Mouse (Mus musculus) macrophage (primary cell): ENCODE measurements around the gene Serpinf2. TPM values are rescaled to one million over a fixed set of nuclear protein-coding genes. Genes with fewer than 3 reads are reported as not detected.

Experiments
- H3K27ac ChIP-seq: fragments of 350-480 bp; formaldehyde crosslinking; 2 replicates; pipeline ENCODE4 v1.9.0; 2021
- H3K36me3 ChIP-seq: fragments of 350-480 bp; formaldehyde crosslinking; 2 replicates; pipeline ENCODE4 v1.9.0; 2021; ENCODE audit errors: inconsistent target
- H3K4me3 ChIP-seq: fragments of 350-480 bp; formaldehyde crosslinking; 2 replicates; pipeline ENCODE4 v1.9.0; 2021; ENCODE audit errors: inconsistent target
- H3K79me2 ChIP-seq: fragments of 350-480 bp; formaldehyde crosslinking; 2 replicates; pipeline ENCODE4 v1.9.0; 2021; ENCODE audit errors: inconsistent target
- WGBS: methylation state at CpG from one replicate; pipeline ENCODE4 v1.1.7; 2026; ENCODE audit warnings: inconsistent platforms; ENCODE audit not compliant: missing documents; 5-methylcytosine and 5-hydroxymethylcytosine counted together
- polyA plus RNA-seq: library from polyadenylated mRNA; stranded (reverse); fragments of 250-400 nt; gene quantifications from 3 replicates; pipeline ENCODE4 v1.2.4, GENCODE M21; 2018; ENCODE audit warnings: inconsistent platforms

Serpinf2 gene
- polyA plus RNA-seq, 1 experiment from 2014 or later = not detected

GRCm38 (mm10) chr11:75431307-75431706 is 8.1 kb downstream of the Serpinf2 start:
- Histone ChIP-seq H3K4me3 (no peak overlapping the region), H3K27ac (no peak overlapping the region), H3K79me2 (no peaks in the 10 kb centered on the region), H3K36me3 (no peaks in the 10 kb centered on the region)
- 80% methylated on average over 11 of the region's 11 CpGs for WGBS

- 21% methylated on average over 8 of the region's 9 CpGs for WGBS
- peak overlapping the region; percentile 70 for H3K27ac ChIP-seq
- H3K4me3 ChIP-seq = no peak overlapping the region
Observed at GRCm38 (mm10) chr11:75429019-75429705, 10.2 kb downstream of the Serpinf2 start.

GRCm38 (mm10) chr11:75424459-75424858 is 14.9 kb downstream of the Serpinf2 start:
- no peak overlapping the region for H3K4me3 ChIP-seq
- no peak overlapping the region for H3K27ac ChIP-seq
- no peaks in the 10 kb centered on the region for H3K79me2 ChIP-seq
- no peaks in the 10 kb centered on the region for H3K36me3 ChIP-seq
- WGBS = 90% methylated on average over 3 of the region's 3 CpGs

More at GRCm38 (mm10) chr11:75429019-75429705, 10.2 kb downstream of the Serpinf2 start:
- H3K36me3 ChIP-seq = no peaks in the 10 kb centered on the region
- no peaks in the 10 kb centered on the region for H3K79me2 ChIP-seq

GRCm38 (mm10) chr11:75424033-75424432 is 15.4 kb downstream of the Serpinf2 start:
- H3K27ac ChIP-seq = no peak overlapping the region
- no peak overlapping the region for H3K4me3 ChIP-seq
- no peaks in the 10 kb centered on the region for H3K79me2 ChIP-seq
- 92% methylated on average over 8 of the region's 9 CpGs for WGBS
- no peaks in the 10 kb centered on the region for H3K36me3 ChIP-seq

- Histone ChIP-seq H3K79me2 (no peaks in the 10 kb centered on the region), H3K27ac (no peak overlapping the region), H3K36me3 (no peaks in the 10 kb centered on the region), H3K4me3 (no peak overlapping the region)
- 96% methylated on average over 3 of the region's 3 CpGs for WGBS
Observed at GRCm38 (mm10) chr11:75423091-75423490, 16.3 kb downstream of the Serpinf2 start.

GRCm38 (mm10) chr11:75422013-75422792 is 17.2 kb downstream of the Serpinf2 start, which contains the start of gene Serpinf1:
TSS of gene Serpinf1 (minus strand) at chr11:75422701.
- Histone ChIP-seq H3K79me2 (no peaks in the 10 kb centered on the region), H3K36me3 (no peaks in the 10 kb centered on the region), H3K4me3 (no peak within 1 kb of the TSS), H3K27ac (no peak within 1 kb of the TSS)
- WGBS = 48% methylated on average over 10 of the region's 10 CpGs

- Histone ChIP-seq H3K27ac (no peak overlapping the region), H3K4me3 (no peak overlapping the region), H3K79me2 (no peaks in the 10 kb centered on the region), H3K36me3 (no peaks in the 10 kb centered on the region)
- 75% methylated on average over 6 of the region's 6 CpGs for WGBS
Observed at GRCm38 (mm10) chr11:75421375-75422012, 17.9 kb downstream of the Serpinf2 start.

DNA sequence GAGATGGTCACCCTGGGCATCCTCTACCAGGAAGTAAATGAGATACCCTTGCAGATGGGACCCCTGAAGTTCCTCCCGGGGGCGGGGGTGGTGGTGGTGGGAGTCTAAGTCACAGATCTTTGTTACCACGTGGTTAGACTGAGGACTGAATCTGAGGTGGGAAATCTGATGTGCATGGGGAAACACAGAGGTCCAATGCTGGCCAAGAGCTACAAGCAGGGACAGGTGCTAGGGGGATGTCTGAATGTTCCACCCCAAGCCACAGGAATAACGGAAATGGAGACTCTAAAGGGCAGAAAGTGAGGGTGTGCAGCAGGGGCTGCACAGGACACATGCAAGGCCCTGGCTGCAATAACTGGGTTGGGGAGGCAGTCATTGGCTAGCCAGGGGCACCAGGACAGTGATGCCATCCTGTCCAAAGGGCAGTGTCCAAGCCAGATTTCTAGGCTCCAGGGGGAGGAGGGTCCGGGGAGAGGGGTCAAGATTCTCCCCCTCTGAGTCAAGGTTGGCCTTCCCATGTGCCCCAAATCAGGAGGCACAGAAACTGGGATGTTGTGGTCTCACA is 18.5 kb downstream of the Serpinf2 start:
- WGBS = 79% methylated on average over 5 of the region's 5 CpGs
- H3K4me3 ChIP-seq = no peak overlapping the region
- no peak overlapping the region for H3K27ac ChIP-seq
- H3K79me2 ChIP-seq = no peaks in the 10 kb centered on the region
- H3K36me3 ChIP-seq = no peaks in the 10 kb centered on the region

GRCm38 (mm10) chr11:75420037-75420436 is 19.4 kb downstream of the Serpinf2 start:
- WGBS = 80% methylated on average over 5 of the region's 7 CpGs
- Histone ChIP-seq H3K79me2 (no peaks in the 10 kb centered on the region), H3K27ac (no peak overlapping the region), H3K36me3 (no peaks in the 10 kb centered on the region), H3K4me3 (no peak overlapping the region)

DNA sequence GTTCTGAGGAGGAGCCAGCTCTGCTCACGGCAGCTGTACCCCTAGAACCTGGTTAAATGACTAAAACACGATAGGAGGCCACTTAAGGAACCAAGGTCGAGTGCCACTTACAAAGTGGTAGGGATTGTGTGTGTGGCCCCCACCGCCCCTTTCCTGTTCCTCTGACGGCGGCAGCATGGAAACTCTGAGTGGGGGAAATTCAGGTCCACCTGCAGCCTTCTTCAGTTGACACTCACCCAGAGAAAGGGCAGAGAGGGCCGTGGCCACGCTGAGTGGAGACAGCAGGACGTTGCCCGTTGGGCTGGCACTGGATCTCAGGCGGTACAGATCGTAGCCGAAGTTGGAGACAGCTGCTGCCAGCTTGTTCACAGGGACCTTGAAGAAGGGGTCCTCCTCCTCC is 23.4 kb downstream of the Serpinf2 start:
- Histone ChIP-seq H3K27ac (no peak overlapping the region), H3K4me3 (no peak overlapping the region)

DNA sequence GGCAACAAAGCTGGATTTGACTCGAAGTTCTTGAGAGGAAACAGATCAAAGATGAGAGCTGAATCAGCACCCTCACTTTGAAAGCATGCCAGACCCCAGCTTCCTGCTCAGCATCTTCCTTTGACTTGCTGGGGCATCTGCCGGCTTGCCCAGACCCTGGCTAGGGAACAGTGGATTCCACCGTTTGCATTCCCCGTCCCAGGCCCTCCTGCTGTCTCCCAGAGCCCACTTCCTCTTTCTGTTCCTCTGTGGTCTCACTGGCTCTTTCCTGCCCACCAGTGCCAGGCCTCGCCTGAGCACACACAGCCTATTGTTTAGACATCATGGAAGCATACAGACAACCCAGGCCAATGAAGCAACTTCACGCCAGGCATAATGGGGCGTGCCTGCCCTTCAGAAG is 24.3 kb downstream of the Serpinf2 start:
- Histone ChIP-seq H3K4me3 (no peak overlapping the region), H3K79me2 (no peaks in the 10 kb centered on the region), H3K27ac (0 out of 2 replicates have a peak overlapping the region, but pooled peaks have one; percentile 21), H3K36me3 (no peaks in the 10 kb centered on the region)
- 8% methylated on average over 7 of the region's 7 CpGs for WGBS

More for the DNA sequence above, 23.4 kb downstream of the Serpinf2 start:
- H3K36me3 ChIP-seq = no peaks in the 10 kb centered on the region
- 53% methylated on average over 13 of the region's 13 CpGs for WGBS
- no peaks in the 10 kb centered on the region for H3K79me2 ChIP-seq

DNA sequence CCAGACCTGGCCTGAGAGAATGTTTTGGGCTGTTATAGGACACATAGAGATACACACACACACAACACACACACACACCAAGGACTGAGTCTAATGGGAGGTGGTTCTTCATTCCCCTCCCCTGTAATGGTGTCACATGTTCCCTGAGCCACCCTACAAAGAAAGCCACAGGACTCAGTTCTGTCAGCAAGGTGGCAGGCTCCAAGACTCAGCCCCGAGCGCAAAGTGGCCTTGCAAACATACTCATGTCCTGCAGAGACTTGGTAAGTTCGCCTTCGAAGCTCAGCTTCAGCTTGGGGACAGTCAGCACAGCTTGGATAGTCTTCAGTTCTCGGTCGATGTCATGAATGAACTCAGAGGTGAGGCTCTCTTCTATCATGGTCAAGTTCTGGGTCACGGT is 28.8 kb downstream of the Serpinf2 start:
- no peak overlapping the region for H3K4me3 ChIP-seq
- WGBS = 94% methylated on average over 7 of the region's 7 CpGs
- H3K27ac ChIP-seq = no peak overlapping the region
- no peaks in the 10 kb centered on the region for H3K79me2 ChIP-seq
- H3K36me3 ChIP-seq = no peaks in the 10 kb centered on the region

DNA sequence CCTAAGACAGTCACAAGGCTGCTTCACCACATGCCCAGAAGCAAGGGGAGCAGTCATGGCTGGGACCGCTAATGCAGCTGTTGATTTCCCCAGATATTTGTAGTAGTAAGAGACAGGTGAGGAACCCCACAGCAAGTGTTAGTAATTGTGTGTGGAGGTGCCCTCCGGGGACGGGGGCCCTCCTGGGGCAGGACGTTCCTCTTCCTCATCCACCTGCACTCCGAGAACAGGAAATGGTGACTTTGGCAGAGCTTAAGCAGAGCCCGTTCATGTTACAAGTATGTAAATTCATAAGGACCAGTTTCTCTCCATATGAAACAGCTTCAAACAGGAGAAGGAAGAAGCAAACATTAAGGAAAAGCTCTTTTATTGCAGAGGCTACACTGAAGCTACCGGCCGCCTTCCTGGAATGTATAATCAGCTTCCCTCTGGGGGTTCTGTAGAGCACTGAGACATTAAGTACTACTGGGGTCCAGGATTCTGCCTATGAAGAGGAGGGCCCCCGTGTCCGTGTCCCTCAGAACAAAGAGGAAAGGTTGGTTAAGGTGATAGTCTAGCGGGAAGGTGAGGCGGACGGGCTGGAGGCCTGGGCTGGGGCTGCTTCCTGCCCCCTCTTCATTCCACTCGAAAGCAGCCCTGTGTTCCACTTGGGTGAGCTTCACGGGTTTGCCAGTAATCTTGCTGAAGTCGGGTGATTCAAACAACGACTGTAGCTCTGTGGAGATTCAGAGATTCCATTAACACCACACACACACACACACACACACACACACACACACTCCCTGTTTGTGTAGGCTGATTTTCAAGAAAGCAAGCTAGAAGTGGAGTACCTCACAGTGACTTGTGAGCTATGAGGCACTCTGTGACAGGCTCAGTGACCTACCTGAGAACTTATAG is 29.5 kb downstream of the Serpinf2 start:
- Histone ChIP-seq H3K79me2 (no peaks in the 10 kb centered on the region), H3K27ac (no peak overlapping the region), H3K36me3 (no peaks in the 10 kb centered on the region), H3K4me3 (no peak overlapping the region)
- WGBS = 49% methylated on average over 15 of the region's 17 CpGs

DNA sequence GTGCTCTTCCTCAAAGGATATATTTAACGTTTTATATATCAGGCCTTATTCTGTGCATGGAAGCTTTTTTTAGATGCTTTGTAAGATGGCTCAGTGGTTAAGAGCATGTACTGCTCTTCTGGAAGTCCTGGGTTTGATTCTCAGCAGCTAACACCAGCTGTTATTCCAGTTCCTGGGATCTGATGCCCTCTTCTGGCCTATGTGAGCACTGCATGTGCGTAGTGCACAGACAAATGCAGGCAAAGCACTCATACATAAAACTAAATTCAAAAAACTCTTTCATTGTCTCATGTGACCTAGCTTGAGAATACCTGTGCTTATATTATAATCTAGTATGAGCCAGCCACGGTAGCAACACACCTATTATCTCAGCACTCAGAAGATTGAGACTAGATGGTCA is 32.5 kb downstream of the Serpinf2 start:
- WGBS = 88% methylated on average over 3 of the region's 3 CpGs
- Histone ChIP-seq H3K4me3 (no peak overlapping the region), H3K79me2 (no peaks in the 10 kb centered on the region), H3K27ac (no peak overlapping the region), H3K36me3 (no peaks in the 10 kb centered on the region)
